Mouse (Mus musculus) liver, embryonic 16.5 days (tissue): Measurements from ENCODE around the gene Babam2. TPM values are rescaled to one million over a fixed set of nuclear protein-coding genes. Genes with fewer than 3 reads are reported as not detected.
"Not testable (repeated sequence)": the region's sequence is repeated elsewhere in the genome, so short reads cannot be mapped to it uniquely, and the experiment has no call there.

Experiments used
- ATAC-seq: fragments of 200-750 bp; cut with Nextera tagmentation; 2 replicates; pipeline ENCODE4 v1.8.0; 2017; ENCODE audit warnings: low read depth, mild to moderate bottlenecking, moderate number of reproducible peaks, moderate library complexity
- H3K27ac ChIP-seq: fragments of 300-500 bp; sonication (generic); 2 replicates; pipeline ENCODE4 v1.5.1; 2014; ENCODE audit warnings: mild to moderate bottlenecking, low read length
- H3K27me3 ChIP-seq: fragments of 300-500 bp; sonication (generic); 2 replicates; pipeline ENCODE4 v1.6.1; 2014; ENCODE audit warnings: low read depth, low read length, mixed read lengths; ENCODE audit not compliant: control insufficient read depth, insufficient read depth
- H3K36me3 ChIP-seq: fragments of 300-500 bp; sonication (generic); 2 replicates; pipeline ENCODE4 v1.6.1; 2014; ENCODE audit warnings: mild to moderate bottlenecking; ENCODE audit not compliant: control insufficient read depth, insufficient read depth
- H3K4me1 ChIP-seq: fragments of 300-500 bp; sonication (generic); 2 replicates; pipeline ENCODE4 v1.6.1; 2014; ENCODE audit warnings: low read depth, low read length, mixed read lengths; ENCODE audit not compliant: control insufficient read depth
- H3K4me2 ChIP-seq: fragments of 300-500 bp; sonication (generic); 2 replicates; pipeline ENCODE4 v1.6.1; 2014; ENCODE audit warnings: low read depth, low read length, mixed read lengths
- H3K4me3 ChIP-seq: fragments of 300-500 bp; sonication (generic); 2 replicates; pipeline ENCODE4 v1.5.1; 2014; ENCODE audit warnings: low read depth, mild to moderate bottlenecking, low read length
- H3K9ac ChIP-seq: fragments of 300-500 bp; sonication (generic); 2 replicates; pipeline ENCODE4 v1.6.1; 2014; ENCODE audit warnings: low read depth, low read length
- H3K9me3 ChIP-seq: fragments of 300-500 bp; sonication (generic); replicated peaks from 2 replicates; pipeline ENCODE4 v1.6.1; 2016; ENCODE audit warnings: low read length; ENCODE audit not compliant: control insufficient read depth
- WGBS: fragments of 180-500 bp; shearing (Covaris S2); extraction: QIAGEN DNeasy Blood & Tissue Kit; methylation state at CpG from one replicate; pipeline ENCODE4 v1.1.7; 2014; ENCODE audit not compliant: insufficient replicate concordance; 5-methylcytosine and 5-hydroxymethylcytosine counted together
- polyA plus RNA-seq: library from polyadenylated mRNA; unstranded; fragments of >200 nt; fragmentation: Nextera tagmentation; extraction: Ambion mirVana; gene quantifications from 2 replicates; pipeline ENCODE4 v1.2.1, GENCODE M21; 2015

Babam2 gene
- polyA plus RNA-seq, 1 experiment from 2014 or later: 32.4 TPM

- no peaks in the 10 kb centered on the region for H3K27me3 ChIP-seq
- H3K4me3 ChIP-seq: no peak overlapping the region
- H3K27ac ChIP-seq: peak overlapping the region; percentile 65
- H3K4me2 ChIP-seq: no peak overlapping the region
- H3K36me3 ChIP-seq: no peaks in the 10 kb centered on the region
- no peaks in the 10 kb centered on the region for H3K4me1 ChIP-seq
- peak; percentile 90 for ATAC-seq
- no peaks in the 10 kb centered on the region for H3K9me3 ChIP-seq
- 55% methylated on average over 6 of the region's 6 CpGs for WGBS
- no peak overlapping the region for H3K9ac ChIP-seq
Observed at GRCm38 (mm10) chr5:31968046-31968506, 270.6 kb downstream of the Babam2 start.

- not testable (repeated sequence) for H3K27me3 ChIP-seq, H3K4me2 ChIP-seq, H3K4me1 ChIP-seq, H3K9ac ChIP-seq, ATAC-seq, H3K4me3 ChIP-seq, H3K9me3 ChIP-seq, H3K27ac ChIP-seq, H3K36me3 ChIP-seq
- 55% methylated on average over 1 of the region's 1 CpGs for WGBS
Observed at GRCm38 (mm10) chr5:31972416-31972815, 274.9 kb downstream of the Babam2 start.

DNA sequence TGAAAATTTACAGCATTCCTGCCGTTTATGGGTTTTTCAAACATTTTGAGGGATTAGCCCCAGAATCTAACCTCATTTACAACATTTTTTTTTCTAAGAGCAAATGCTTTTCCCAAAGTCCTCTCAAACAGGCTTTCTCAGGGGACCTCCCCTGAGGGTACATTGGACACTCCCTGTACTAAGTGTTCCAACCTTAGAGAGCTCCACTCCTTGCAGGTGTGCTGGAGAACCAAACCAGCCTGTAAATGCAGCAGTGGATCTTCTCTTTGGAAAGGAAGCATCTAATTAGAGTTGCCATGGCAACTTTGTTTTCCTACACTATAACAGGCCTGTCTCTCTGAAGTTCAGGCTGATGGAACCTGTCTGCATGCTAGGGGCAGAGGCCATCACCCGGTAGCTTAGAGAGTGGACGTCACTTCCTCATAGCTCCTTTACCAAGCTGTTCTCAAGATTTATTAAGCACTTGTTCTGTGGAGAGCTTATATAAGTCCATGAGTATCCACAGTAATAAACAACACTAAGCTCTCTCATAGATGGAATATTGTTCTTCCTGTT is 277.2 kb downstream of the Babam2 start:
- Histone ChIP-seq H3K4me2 (no peak overlapping the region), H3K9me3 (no peaks in the 10 kb centered on the region), H3K36me3 (no peaks in the 10 kb centered on the region), H3K4me1 (no peaks in the 10 kb centered on the region), H3K9ac (no peak overlapping the region), H3K27me3 (no peaks in the 10 kb centered on the region), H3K27ac (no peak overlapping the region), H3K4me3 (no peak overlapping the region)
- 60% methylated on average over 3 of the region's 3 CpGs for WGBS
- no peak for ATAC-seq

DNA sequence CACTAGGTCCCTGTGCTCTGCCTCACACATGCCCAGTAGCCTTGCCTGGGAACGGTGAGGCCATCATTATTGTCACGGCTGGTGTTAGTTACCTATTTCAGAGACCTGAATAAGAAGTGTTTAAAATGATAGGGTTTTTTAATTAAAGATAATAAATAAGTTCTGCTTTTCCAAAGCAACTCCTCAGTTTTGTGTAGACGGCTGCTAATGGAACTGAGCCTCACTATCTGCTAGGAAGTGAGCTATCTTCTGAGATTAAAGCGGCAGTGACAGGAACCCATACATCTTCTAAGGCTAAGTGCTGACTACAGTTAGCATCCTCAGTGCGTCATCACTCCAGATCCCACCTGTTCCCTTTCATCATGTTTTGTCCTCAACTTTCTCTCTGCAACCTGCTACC is 284.6 kb downstream of the Babam2 start:
- Histone ChIP-seq H3K4me3 (no peak overlapping the region), H3K27ac (no peak overlapping the region), H3K4me2 (no peak overlapping the region), H3K4me1 (no peaks in the 10 kb centered on the region), H3K27me3 (no peaks in the 10 kb centered on the region), H3K9ac (no peak overlapping the region), H3K36me3 (no peaks in the 10 kb centered on the region), H3K9me3 (no peaks in the 10 kb centered on the region)
- ATAC-seq: no peak
- WGBS: 62% methylated on average over 5 of the region's 5 CpGs

GRCm38 (mm10) chr5:31983161-31983560 is 285.7 kb downstream of the Babam2 start:
- Histone ChIP-seq H3K4me1 (no peaks in the 10 kb centered on the region), H3K9ac (no peak overlapping the region), H3K27ac (no peak overlapping the region), H3K36me3 (no peaks in the 10 kb centered on the region), H3K4me3 (no peak overlapping the region), H3K9me3 (no peaks in the 10 kb centered on the region), H3K4me2 (no peak overlapping the region), H3K27me3 (no peaks in the 10 kb centered on the region)
- 80% methylated on average over 7 of the region's 7 CpGs for WGBS
- no peak for ATAC-seq

DNA sequence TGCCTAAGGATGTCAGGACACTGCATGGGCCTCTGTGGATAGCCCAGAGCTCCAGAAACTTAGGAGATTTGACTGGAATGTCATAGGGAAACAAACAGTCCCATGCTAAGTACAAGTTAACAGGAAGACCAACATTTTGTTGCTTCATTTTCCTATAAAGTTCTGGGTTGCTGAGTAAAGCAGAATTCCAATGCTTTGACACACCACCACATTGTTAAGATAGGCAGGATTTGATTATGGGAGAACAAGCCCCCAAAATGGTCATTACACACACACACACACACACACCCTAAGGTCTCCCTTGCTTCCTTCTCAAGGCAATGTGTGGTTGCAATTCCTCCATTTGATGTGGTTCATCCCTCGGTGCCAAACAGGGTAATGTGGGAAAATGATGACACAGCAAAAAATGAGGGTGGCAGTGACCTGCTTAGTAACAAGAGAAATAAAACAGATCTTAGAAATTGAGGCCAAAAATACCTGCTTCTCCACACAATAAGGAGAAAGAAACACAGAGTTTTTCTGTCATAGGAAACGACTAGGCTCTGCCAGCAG is 286.4 kb downstream of the Babam2 start:
- Histone ChIP-seq H3K27me3 (no peaks in the 10 kb centered on the region), H3K4me1 (no peaks in the 10 kb centered on the region), H3K4me3 (no peak overlapping the region), H3K9me3 (no peaks in the 10 kb centered on the region), H3K4me2 (no peak overlapping the region), H3K27ac (no peak overlapping the region; the same call in 1 of the 2 replicates), H3K9ac (no peak overlapping the region), H3K36me3 (no peaks in the 10 kb centered on the region)
- no peak for ATAC-seq
- WGBS: 54% methylated on average over 2 of the region's 2 CpGs

GRCm38 (mm10) chr5:31984369-31984961 is 287.0 kb downstream of the Babam2 start:
- no peak overlapping the region for H3K4me3 ChIP-seq
- H3K4me1 ChIP-seq: no peaks in the 10 kb centered on the region
- H3K9ac ChIP-seq: no peak overlapping the region
- ATAC-seq: no peak
- WGBS: 68% methylated on average over 13 of the region's 13 CpGs
- no peaks in the 10 kb centered on the region for H3K27me3 ChIP-seq
- no peaks in the 10 kb centered on the region for H3K9me3 ChIP-seq
- H3K27ac ChIP-seq: no peak overlapping the region; the same call in 1 of the 2 replicates
- H3K36me3 ChIP-seq: no peaks in the 10 kb centered on the region
- no peak overlapping the region for H3K4me2 ChIP-seq

GRCm38 (mm10) chr5:31985021-31985420 is 287.5 kb downstream of the Babam2 start:
- Histone ChIP-seq H3K4me3 (no peak overlapping the region), H3K4me1 (no peaks in the 10 kb centered on the region), H3K36me3 (no peaks in the 10 kb centered on the region), H3K27me3 (no peaks in the 10 kb centered on the region), H3K9me3 (no peaks in the 10 kb centered on the region), H3K4me2 (no peak overlapping the region), H3K9ac (no peak overlapping the region), H3K27ac (no peak overlapping the region)
- 68% methylated on average over 2 of the region's 2 CpGs for WGBS
- no peak for ATAC-seq

- 81% methylated on average over 11 of the region's 11 CpGs for WGBS
- ATAC-seq: no peak
- no peaks in the 10 kb centered on the region for H3K4me1 ChIP-seq
- H3K9me3 ChIP-seq: no peaks in the 10 kb centered on the region
- no peaks in the 10 kb centered on the region for H3K36me3 ChIP-seq
- H3K4me2 ChIP-seq: no peak overlapping the region
- H3K27me3 ChIP-seq: no peaks in the 10 kb centered on the region
- H3K9ac ChIP-seq: no peak overlapping the region
- no peak overlapping the region for H3K4me3 ChIP-seq
- H3K27ac ChIP-seq: no peak overlapping the region
Observed at GRCm38 (mm10) chr5:31987541-31988307, 290.2 kb downstream of the Babam2 start.
